8 mouse cellular contexts compared by ENCODE assay signal in the genomic region with DNA sequence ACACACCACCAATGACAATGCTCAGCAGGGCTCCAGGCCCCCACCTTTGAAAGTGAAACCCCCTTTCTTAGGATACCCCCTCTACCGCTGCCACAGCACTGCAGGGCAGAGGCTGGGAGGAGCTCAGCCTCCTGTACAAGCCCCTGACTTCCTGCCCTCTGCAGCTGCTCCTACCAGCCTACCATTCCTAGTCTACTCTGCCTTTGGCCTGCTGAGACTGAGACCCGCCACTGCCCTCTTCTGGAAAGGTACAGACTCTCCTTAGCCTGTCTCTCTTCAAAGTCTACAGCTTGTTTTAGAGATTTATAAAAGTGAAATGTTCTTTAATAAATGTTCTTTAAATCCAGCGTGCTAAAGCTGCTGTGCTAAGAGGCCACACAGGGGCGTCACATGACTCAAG. TPM values are rescaled to one million over a fixed set of nuclear protein-coding genes. Genes with fewer than 3 reads are reported as not detected.
DNase-seq lines count a peak whose midpoint lies in the region; ATAC-seq and TF ChIP-seq lines count a peak whose summit lies in the region.
"Had no signal": no experiment of that assay in that cellular context is flagged by ENCODE, and none has a peak within 500 bp of the region (broad histone marks: within the 10 kb centered on the region; RNA-seq: fewer than 3 reads in every experiment).

No protein-coding gene starts in this region.

- DNase-seq in kidney, postnatal 0 days (ENCODE audit: low spot score), result no peak
- no peak for DNase-seq in frontal cortex, postnatal 14 days (ENCODE audit: low spot score in 2 of 2)

- peaks cover 23% of the 10 kb centered on the region; the same call in 1 of the 2 replicates for H3K36me3 ChIP-seq in kidney, postnatal 0 days (ENCODE audit: insufficient read depth, low read length)
- peaks cover 32% of the 10 kb centered on the region for H3K36me3 ChIP-seq in kidney, embryonic 14.5 days (ENCODE audit: control insufficient read depth, insufficient read depth, low read length)
- H3K36me3 ChIP-seq in hindbrain, embryonic 13.5 days, result peaks cover 74% of the 10 kb centered on the region
- peaks cover 20% of the 10 kb centered on the region; the same call in 1 of the 2 replicates for H3K36me3 ChIP-seq in forebrain, embryonic 15.5 days

- H3K27me3 ChIP-seq in kidney, postnatal 0 days (ENCODE audit: insufficient read depth, low read length), result no peaks in the 10 kb centered on the region
- H3K27me3 ChIP-seq in kidney, embryonic 14.5 days (ENCODE audit: control insufficient read depth, insufficient read depth, low read length), result no peaks in the 10 kb centered on the region
- H3K27me3 ChIP-seq in hindbrain, embryonic 13.5 days, result no peaks in the 10 kb centered on the region
- H3K27me3 ChIP-seq in forebrain, embryonic 15.5 days, result no peaks in the 10 kb centered on the region
- H3K27me3 ChIP-seq: neural tube, embryonic 12.5 days had no signal

- no peak for TF ChIP-seq POLR2A in bone marrow macrophage, adult 2 months (IDR thresholded peaks at IDR 0.05; ENCODE audit: borderline replicate concordance, low read depth, low read length)
- TF ChIP-seq POLR2A in olfactory bulb, adult 2 months (IDR thresholded peaks at IDR 0.05; ENCODE audit: insufficient read depth, low read depth, low read length), result no peak

- 69% methylated on average over 4 of the region's 4 CpGs for WGBS in kidney, postnatal 0 days
- WGBS in kidney, embryonic 14.5 days, result 82% methylated on average over 4 of the region's 4 CpGs
- WGBS in hindbrain, embryonic 13.5 days, result 68% methylated on average over 4 of the region's 4 CpGs
- 50% methylated on average over 4 of the region's 4 CpGs for WGBS in olfactory bulb, adult 2 months
- WGBS in forebrain, embryonic 15.5 days, result 61% methylated on average over 4 of the region's 4 CpGs

- TF ChIP-seq CTCF in kidney, postnatal 0 days (IDR thresholded peaks at IDR 0.05; ENCODE audit: low read depth), result peak; percentile 44; the same call in 1 of the 2 replicates
- 0 out of 2 replicates have a peak, but pooled peaks have one; percentile 11 for TF ChIP-seq CTCF in bone marrow macrophage, adult 2 months (IDR thresholded peaks at IDR 0.05; ENCODE audit: low read depth, low read length)
- TF ChIP-seq CTCF in olfactory bulb, adult 2 months (IDR thresholded peaks at IDR 0.05; ENCODE audit: insufficient read depth, low read depth, low read length), result no peak

- H3K4me2 ChIP-seq in kidney, postnatal 0 days (ENCODE audit: low read length), result no peak overlapping the region
- H3K4me2 ChIP-seq in kidney, embryonic 14.5 days (replicated peaks; ENCODE audit: low read depth, low read length), result no peak overlapping the region
- no peak overlapping the region for H3K4me2 ChIP-seq in hindbrain, embryonic 13.5 days
- no peak overlapping the region for H3K4me2 ChIP-seq in forebrain, embryonic 15.5 days (replicated peaks)
- H3K4me2 ChIP-seq: neural tube, embryonic 12.5 days had no signal

- H3K27ac ChIP-seq in kidney, postnatal 0 days, result no peak overlapping the region
- H3K27ac ChIP-seq in kidney, embryonic 14.5 days (ENCODE audit: low read depth, low read length), result no peak overlapping the region
- H3K27ac ChIP-seq in bone marrow macrophage, adult 2 months (ENCODE audit: insufficient read depth, low read depth, low read length), result no peak overlapping the region
- peak overlapping the region; percentile 48; the same call in 1 of the 2 replicates for H3K27ac ChIP-seq in hindbrain, embryonic 13.5 days
- H3K27ac ChIP-seq in olfactory bulb, adult 2 months (ENCODE audit: insufficient read depth, low read depth, low read length), result peak overlapping the region; percentile 33
- no peak overlapping the region for H3K27ac ChIP-seq in forebrain, embryonic 15.5 days (replicated peaks)
- H3K27ac ChIP-seq: neural tube, embryonic 12.5 days had no signal

- no peak for ATAC-seq in kidney, postnatal 0 days (replicated peaks; ENCODE audit: low FRiP score, low read depth)
- ATAC-seq in kidney, embryonic 14.5 days (ENCODE audit: low FRiP score, low TSS enrichment), result no peak
- no peak for ATAC-seq in hindbrain, embryonic 13.5 days (ENCODE audit: low FRiP score)
- no peak for ATAC-seq in forebrain, embryonic 15.5 days (replicated peaks)

- no peaks in the 10 kb centered on the region for H3K4me1 ChIP-seq in kidney, postnatal 0 days (replicated peaks; ENCODE audit: insufficient read depth, low read length)
- peaks cover 3% of the 10 kb centered on the region; the same call in 1 of the 2 replicates for H3K4me1 ChIP-seq in kidney, embryonic 14.5 days (ENCODE audit: control insufficient read depth, insufficient read depth, low read length)
- H3K4me1 ChIP-seq in bone marrow macrophage, adult 2 months (ENCODE audit: control insufficient read depth, insufficient read depth, low read length), result no peaks in the 10 kb centered on the region
- peaks cover 23% of the 10 kb centered on the region for H3K4me1 ChIP-seq in hindbrain, embryonic 13.5 days (replicated peaks)
- H3K4me1 ChIP-seq in olfactory bulb, adult 2 months (ENCODE audit: control insufficient read depth, insufficient read depth, low read length), result peaks cover 54% of the 10 kb centered on the region
- peaks cover 4% of the 10 kb centered on the region; the same call in 1 of the 2 replicates for H3K4me1 ChIP-seq in forebrain, embryonic 15.5 days

- no peak overlapping the region for H3K9ac ChIP-seq in kidney, postnatal 0 days (ENCODE audit: low read depth, low read length)
- H3K9ac ChIP-seq in kidney, embryonic 14.5 days (ENCODE audit: low read depth, low read length), result no peak overlapping the region
- no peak overlapping the region; the same call in 1 of the 2 replicates for H3K9ac ChIP-seq in hindbrain, embryonic 13.5 days
- no peak overlapping the region for H3K9ac ChIP-seq in forebrain, embryonic 15.5 days (replicated peaks)

- no peaks in the 10 kb centered on the region for H3K9me3 ChIP-seq in kidney, postnatal 0 days (replicated peaks; ENCODE audit: low read length)
- no peaks in the 10 kb centered on the region for H3K9me3 ChIP-seq in kidney, embryonic 14.5 days (ENCODE audit: control insufficient read depth, low read length)
- no peaks in the 10 kb centered on the region for H3K9me3 ChIP-seq in hindbrain, embryonic 13.5 days
- H3K9me3 ChIP-seq in forebrain, embryonic 15.5 days, result no peaks in the 10 kb centered on the region
- H3K9me3 ChIP-seq: neural tube, embryonic 12.5 days had no signal

- H3K4me3 ChIP-seq in kidney, postnatal 0 days (replicated peaks; ENCODE audit: low read depth, low read length), result no peak overlapping the region
- no peak overlapping the region for H3K4me3 ChIP-seq in kidney, embryonic 14.5 days (ENCODE audit: low read length)
- no peak overlapping the region for H3K4me3 ChIP-seq in bone marrow macrophage, adult 2 months (ENCODE audit: insufficient read depth, low read length)
- H3K4me3 ChIP-seq in hindbrain, embryonic 13.5 days, result no peak overlapping the region
- no peak overlapping the region for H3K4me3 ChIP-seq in olfactory bulb, adult 2 months (ENCODE audit: insufficient read depth, low read depth, low read length)
- no peak overlapping the region for H3K4me3 ChIP-seq in forebrain, embryonic 15.5 days
- H3K4me3 ChIP-seq: neural tube, embryonic 12.5 days had no signal

RNA-seq across cellular contexts. Expression of gene Timm22, which starts 22.3 kb away (rescaled TPM):
- polyA plus RNA-seq in kidney, postnatal 0 days (2015; fragmentation: Nextera tagmentation; extraction: Ambion mirVana), result 122 and 128 TPM in 2 replicates
- polyA plus RNA-seq in kidney, embryonic 14.5 days (2014; fragmentation: Nextera tagmentation; extraction: Ambion mirVana), result 113 and 139 TPM in 2 replicates
- polyA plus RNA-seq in bone marrow macrophage, adult 2 months (2012; ENCODE audit: insufficient read depth, insufficient read length, missing spikeins), result 15.1 and 15.5 TPM in 2 replicates
- 116 and 119 TPM in 2 replicates for polyA plus RNA-seq in hindbrain, embryonic 13.5 days (2015; fragmentation: Nextera tagmentation; extraction: Ambion mirVana)
- not detected in 2 replicates for polyA plus RNA-seq in olfactory bulb, adult 2 months (2012; ENCODE audit: insufficient read depth, insufficient read length, low replicate concordance, missing spikeins)
- polyA plus RNA-seq in forebrain, embryonic 15.5 days (2015; fragmentation: Nextera tagmentation; extraction: Ambion mirVana), result 93.3 and 106 TPM in 2 replicates

RNA-seq across cellular contexts. Expression of gene Nxn, which starts 30.1 kb away (rescaled TPM):
- 23.7 and 26.0 TPM in 2 replicates for polyA plus RNA-seq in kidney, postnatal 0 days (2015; fragmentation: Nextera tagmentation; extraction: Ambion mirVana)
- 29.3 and 38.0 TPM in 2 replicates for polyA plus RNA-seq in kidney, embryonic 14.5 days (2014; fragmentation: Nextera tagmentation; extraction: Ambion mirVana)
- 0.35 TPM in 1 of 2 replicates, not detected in the other for polyA plus RNA-seq in bone marrow macrophage, adult 2 months (2012; ENCODE audit: insufficient read depth, insufficient read length, missing spikeins)
- polyA plus RNA-seq in hindbrain, embryonic 13.5 days (2015; fragmentation: Nextera tagmentation; extraction: Ambion mirVana), result 30.4 and 35.6 TPM in 2 replicates
- polyA plus RNA-seq in olfactory bulb, adult 2 months (2012; ENCODE audit: insufficient read depth, insufficient read length, low replicate concordance, missing spikeins), result not detected in 2 replicates
- polyA plus RNA-seq in forebrain, embryonic 15.5 days (2015; fragmentation: Nextera tagmentation; extraction: Ambion mirVana), result 15.4 and 19.9 TPM in 2 replicates

Comparison
In these comparisons a context has a peak if more than half of its experiments do, and no peak if none do; other contexts are left out.
1. H3K27ac ChIP-seq: peak in hindbrain, embryonic 13.5 days (single experiment) and olfactory bulb, adult 2 months (single experiment); none in kidney, postnatal 0 days (single experiment), kidney, embryonic 14.5 days (single experiment), bone marrow macrophage, adult 2 months (single experiment) and forebrain, embryonic 15.5 days (single experiment).
2. RNA of gene Timm22, which starts 22.3 kb away (polyA plus RNA-seq): 122 to 128 TPM in kidney, postnatal 0 days, 116 to 119 TPM in hindbrain, embryonic 13.5 days, 113 to 139 TPM in kidney, embryonic 14.5 days, 93.3 to 106 TPM in forebrain, embryonic 15.5 days and 15.1 to 15.5 TPM in bone marrow macrophage, adult 2 months; not detected in olfactory bulb, adult 2 months; every median in the first group is over 10 times any median in the second.
3. RNA of gene Nxn, which starts 30.1 kb away (polyA plus RNA-seq): 29.3 to 38.0 TPM in kidney, embryonic 14.5 days, not detected in olfactory bulb, adult 2 months, 30.4 to 35.6 TPM in hindbrain, embryonic 13.5 days, 23.7 to 26.0 TPM in kidney, postnatal 0 days and 15.4 to 19.9 TPM in forebrain, embryonic 15.5 days; 0.35 TPM in bone marrow macrophage, adult 2 months; every median in the first group is over 10 times any median in the second.